Mouse (Mus musculus): Measurements from ENCODE around the gene Myh13. TPM values are rescaled to one million over a fixed set of nuclear protein-coding genes. Genes with fewer than 3 reads are reported as not detected.

Myh13 gene
- polyA plus RNA-seq, 1 experiment from 2014 or later, result not detected

Other genes starting within 250 kb of the Myh13 start
- gene Myh3, start 243.4 kb upstream of the Myh13 start, polyA plus RNA-seq (2016; fragmentation: Nextera tagmentation; extraction: Ambion mirVana), result 0.28 and 0.37 TPM in 2 replicates
- gene Myh2, start 150.6 kb upstream of the Myh13 start, polyA plus RNA-seq (2016; fragmentation: Nextera tagmentation; extraction: Ambion mirVana), result not detected in 2 replicates
- gene Myh1, start 121.6 kb upstream of the Myh13 start, polyA plus RNA-seq (2016; fragmentation: Nextera tagmentation; extraction: Ambion mirVana), result not detected in 2 replicates
- gene Myh4, start 83.6 kb upstream of the Myh13 start, polyA plus RNA-seq (2016; fragmentation: Nextera tagmentation; extraction: Ambion mirVana), result not detected in 2 replicates
- gene Myh8, start 44.5 kb upstream of the Myh13 start, polyA plus RNA-seq (2016; fragmentation: Nextera tagmentation; extraction: Ambion mirVana), result not detected in 2 replicates
- gene Gas7, start 133.8 kb downstream of the Myh13 start, polyA plus RNA-seq (2016; fragmentation: Nextera tagmentation; extraction: Ambion mirVana), result 3.1 and 3.3 TPM in 2 replicates

Measured in forebrain, embryonic 10.5 days (tissue).